Mouse (Mus musculus): ENCODE data around the gene Pdzk1ip1. TPM values are rescaled to one million over a fixed set of nuclear protein-coding genes. Genes with fewer than 3 reads are reported as not detected.

Pdzk1ip1 gene
- total and polyA plus RNA-seq, 2 experiments from 2014 or later = 2.4 TPM; not detected in 1

GRCm38 (mm10) chr4:115121162-115121561, 32.7 kb downstream of the Pdzk1ip1 start:
- no peak for TF ChIP-seq CTCF (IDR thresholded peaks at IDR 0.05; ENCODE audit: low read depth)
- Histone ChIP-seq H3K4me1 (ENCODE audit: insufficient read depth) (no peaks in the 10 kb centered on the region), H3K27me3 (ENCODE audit: insufficient read depth, low read length) (no peaks in the 10 kb centered on the region), H3K9ac (no peak overlapping the region), H3K9me3 (ENCODE audit: low read length) (no peaks in the 10 kb centered on the region), H3K27ac (ENCODE audit: low read depth, low read length) (no peak overlapping the region), H3K36me3 (ENCODE audit: insufficient read depth) (no peaks in the 10 kb centered on the region), H3K4me2 (ENCODE audit: low read depth) (no peak overlapping the region), H3K4me3 (ENCODE audit: low read depth, low read length) (no peak overlapping the region)
- 82% methylated on average over 2 of the region's 2 CpGs for WGBS
- DNase-seq (no peak), ATAC-seq (no peak)

GRCm38 (mm10) chr4:115121608-115122007, 33.1 kb downstream of the Pdzk1ip1 start:
- ATAC-seq (no peak), DNase-seq (no peak)
- TF ChIP-seq CTCF (IDR thresholded peaks at IDR 0.05; ENCODE audit: low read depth) = no peak
- no peak overlapping the region for H3K27ac ChIP-seq (ENCODE audit: low read depth, low read length)
- no peaks in the 10 kb centered on the region for H3K36me3 ChIP-seq (ENCODE audit: insufficient read depth)
- H3K9ac ChIP-seq = no peak overlapping the region
- H3K4me1 ChIP-seq (ENCODE audit: insufficient read depth) = no peaks in the 10 kb centered on the region
- H3K27me3 ChIP-seq (ENCODE audit: insufficient read depth, low read length) = no peaks in the 10 kb centered on the region
- no peaks in the 10 kb centered on the region for H3K9me3 ChIP-seq (ENCODE audit: low read length)
- no peak overlapping the region for H3K4me3 ChIP-seq (ENCODE audit: low read depth, low read length)
- no peak overlapping the region for H3K4me2 ChIP-seq (ENCODE audit: low read depth)
- WGBS = 89% methylated on average over 5 of the region's 5 CpGs

- no peak for ATAC-seq
Observed at GRCm38 (mm10) chr4:115123507-115123906, 35.0 kb downstream of the Pdzk1ip1 start.

GRCm38 (mm10) chr4:115124713-115125112, 36.2 kb downstream of the Pdzk1ip1 start:
- Histone ChIP-seq H3K9me3 (ENCODE audit: low read length) (no peaks in the 10 kb centered on the region), H3K4me3 (ENCODE audit: low read depth, low read length) (no peak overlapping the region), H3K4me1 (ENCODE audit: insufficient read depth) (no peaks in the 10 kb centered on the region), H3K36me3 (ENCODE audit: insufficient read depth) (no peaks in the 10 kb centered on the region), H3K27me3 (ENCODE audit: insufficient read depth, low read length) (no peaks in the 10 kb centered on the region), H3K27ac (ENCODE audit: low read depth, low read length) (no peak overlapping the region), H3K4me2 (ENCODE audit: low read depth) (no peak overlapping the region), H3K9ac (no peak overlapping the region)
- DNase-seq (no peak), ATAC-seq (no peak)
- no peak for TF ChIP-seq CTCF (IDR thresholded peaks at IDR 0.05; ENCODE audit: low read depth)

More at GRCm38 (mm10) chr4:115123507-115123906, 35.0 kb downstream of the Pdzk1ip1 start:
- H3K4me2 ChIP-seq (ENCODE audit: low read depth) = no peak overlapping the region
- no peak overlapping the region for H3K27ac ChIP-seq (ENCODE audit: low read depth, low read length)
- H3K4me1 ChIP-seq (ENCODE audit: insufficient read depth) = no peaks in the 10 kb centered on the region
- H3K36me3 ChIP-seq (ENCODE audit: insufficient read depth) = no peaks in the 10 kb centered on the region
- WGBS = 76% methylated on average over 2 of the region's 2 CpGs
- H3K9me3 ChIP-seq (ENCODE audit: low read length) = no peaks in the 10 kb centered on the region
- no peak overlapping the region for H3K9ac ChIP-seq
- TF ChIP-seq CTCF (IDR thresholded peaks at IDR 0.05; ENCODE audit: low read depth) = no peak
- no peaks in the 10 kb centered on the region for H3K27me3 ChIP-seq (ENCODE audit: insufficient read depth, low read length)
- no peak for DNase-seq
- H3K4me3 ChIP-seq (ENCODE audit: low read depth, low read length) = no peak overlapping the region

GRCm38 (mm10) chr4:115133085-115133484, 44.6 kb downstream of the Pdzk1ip1 start:
- H3K9me3 ChIP-seq (ENCODE audit: low read length) = no peaks in the 10 kb centered on the region
- peak overlapping the region; percentile 48 for H3K4me3 ChIP-seq (ENCODE audit: low read depth, low read length)
- no peak for TF ChIP-seq CTCF (IDR thresholded peaks at IDR 0.05; ENCODE audit: low read depth)
- no peaks in the 10 kb centered on the region for H3K36me3 ChIP-seq (ENCODE audit: insufficient read depth)
- H3K4me1 ChIP-seq (ENCODE audit: insufficient read depth) = no peaks in the 10 kb centered on the region
- H3K4me2 ChIP-seq (ENCODE audit: low read depth) = peak overlapping the region; percentile 67
- WGBS = 10% methylated on average over 5 of the region's 5 CpGs
- peak overlapping the region; percentile 69 for H3K9ac ChIP-seq
- ATAC-seq (peak; percentile 23), DNase-seq (no peak)
- H3K27me3 ChIP-seq (ENCODE audit: insufficient read depth, low read length) = no peaks in the 10 kb centered on the region; the same call in 1 of the 2 replicates
- peak overlapping the region; percentile 74; the same call in 1 of the 2 replicates for H3K27ac ChIP-seq (ENCODE audit: low read depth, low read length)

GRCm38 (mm10) chr4:115133621-115134295, 45.2 kb downstream of the Pdzk1ip1 start, which contains the start of gene Cyp4x1:
TSS of gene Cyp4x1 (minus strand) at chr4:115134281.
- H3K36me3 ChIP-seq (ENCODE audit: insufficient read depth) = no peaks in the 10 kb centered on the region
- no peaks in the 10 kb centered on the region for H3K4me1 ChIP-seq (ENCODE audit: insufficient read depth)
- no peak for TF ChIP-seq CTCF (IDR thresholded peaks at IDR 0.05; ENCODE audit: low read depth)
- DNase-seq (peak; percentile 82), ATAC-seq (peak; percentile 92)
- H3K27me3 ChIP-seq (ENCODE audit: insufficient read depth, low read length) = no peaks in the 10 kb centered on the region; the same call in 1 of the 2 replicates
- no peaks in the 10 kb centered on the region for H3K9me3 ChIP-seq (ENCODE audit: low read length)
- H3K9ac ChIP-seq = peak within 1 kb of the TSS; percentile 69
- peak within 1 kb of the TSS; percentile 48 for H3K4me3 ChIP-seq (ENCODE audit: low read depth, low read length)
- H3K27ac ChIP-seq (ENCODE audit: low read depth, low read length) = peak within 1 kb of the TSS; percentile 74
- under 1% methylated on average over 29 of the region's 29 CpGs for WGBS
- H3K4me2 ChIP-seq (ENCODE audit: low read depth) = peak within 1 kb of the TSS; percentile 67

GRCm38 (mm10) chr4:115134296-115134630, 45.8 kb downstream of the Pdzk1ip1 start:
- DNase-seq = no peak
- WGBS = 6% methylated on average over 7 of the region's 7 CpGs

More at GRCm38 (mm10) chr4:115134296-115134630, 45.8 kb downstream of the Pdzk1ip1 start:
- Histone ChIP-seq H3K27ac (ENCODE audit: low read depth, low read length) (peak overlapping the region; percentile 74), H3K9me3 (ENCODE audit: low read length) (no peaks in the 10 kb centered on the region), H3K27me3 (ENCODE audit: insufficient read depth, low read length) (no peaks in the 10 kb centered on the region; the same call in 1 of the 2 replicates), H3K9ac (peak overlapping the region; percentile 69), H3K36me3 (ENCODE audit: insufficient read depth) (no peaks in the 10 kb centered on the region), H3K4me3 (ENCODE audit: low read depth, low read length) (peak overlapping the region; percentile 48), H3K4me1 (ENCODE audit: insufficient read depth) (no peaks in the 10 kb centered on the region), H3K4me2 (ENCODE audit: low read depth) (peak overlapping the region; percentile 67)
- no peak for TF ChIP-seq CTCF (IDR thresholded peaks at IDR 0.05; ENCODE audit: low read depth)
- peak; percentile 32 for ATAC-seq

Other genes starting within 250 kb of the Pdzk1ip1 start
- 0.38 and 1.8 TPM in 2 replicates for gene Foxd2, start 179.8 kb upstream of the Pdzk1ip1 start, total RNA-seq (2014; rRNA removed)
- 0.25 and 0.28 TPM in 2 replicates for gene Foxd2, start 179.8 kb upstream of the Pdzk1ip1 start, polyA plus RNA-seq (2015; fragmentation: Nextera tagmentation; extraction: Ambion mirVana)
- not detected in 2 replicates for gene Foxe3, start 162.7 kb upstream of the Pdzk1ip1 start, total RNA-seq (2014; rRNA removed)
- not detected in 2 replicates for gene Foxe3, start 162.7 kb upstream of the Pdzk1ip1 start, polyA plus RNA-seq (2015; fragmentation: Nextera tagmentation; extraction: Ambion mirVana)
- gene Cmpk1, start 101.5 kb upstream of the Pdzk1ip1 start, total RNA-seq (2014; rRNA removed) = 120 and 132 TPM in 2 replicates
- 181 and 208 TPM in 2 replicates for gene Cmpk1, start 101.5 kb upstream of the Pdzk1ip1 start, polyA plus RNA-seq (2015; fragmentation: Nextera tagmentation; extraction: Ambion mirVana)
- gene Stil, start 88.5 kb upstream of the Pdzk1ip1 start, total RNA-seq (2014; rRNA removed) = 1.5 and 4.2 TPM in 2 replicates
- gene Stil, start 88.5 kb upstream of the Pdzk1ip1 start, polyA plus RNA-seq (2015; fragmentation: Nextera tagmentation; extraction: Ambion mirVana) = 1.5 and 2.1 TPM in 2 replicates
- 2.5 and 4.0 TPM in 2 replicates for gene Tal1, start 32.3 kb upstream of the Pdzk1ip1 start, total RNA-seq (2014; rRNA removed)
- gene Tal1, start 32.3 kb upstream of the Pdzk1ip1 start, polyA plus RNA-seq (2015; fragmentation: Nextera tagmentation; extraction: Ambion mirVana) = 0.34 and 0.54 TPM in 2 replicates
- 14.4 and 18.7 TPM in 2 replicates for gene Cyp4x1, start 45.6 kb downstream of the Pdzk1ip1 start, total RNA-seq (2014; rRNA removed)
- gene Cyp4x1, start 45.6 kb downstream of the Pdzk1ip1 start, polyA plus RNA-seq (2015; fragmentation: Nextera tagmentation; extraction: Ambion mirVana) = 4.3 and 8.9 TPM in 2 replicates
- gene Cyp4a29, start 153.4 kb downstream of the Pdzk1ip1 start, total RNA-seq (2014; rRNA removed) = not detected in 2 replicates
- not detected in 2 replicates for gene Cyp4a29, start 153.4 kb downstream of the Pdzk1ip1 start, polyA plus RNA-seq (2015; fragmentation: Nextera tagmentation; extraction: Ambion mirVana)
- gene Cyp4a12a, start 210.3 kb downstream of the Pdzk1ip1 start, total RNA-seq (2014; rRNA removed) = not detected in 2 replicates
- not detected in 2 replicates for gene Cyp4a12a, start 210.3 kb downstream of the Pdzk1ip1 start, polyA plus RNA-seq (2015; fragmentation: Nextera tagmentation; extraction: Ambion mirVana)